Mouse (Mus musculus) forebrain, embryonic 14.5 days (tissue): Measurements from ENCODE around the gene Lmna. TPM values are rescaled to one million over a fixed set of nuclear protein-coding genes. Genes with fewer than 3 reads are reported as not detected.

Source experiments
- ATAC-seq: fragments of 200-750 bp; cut with Nextera tagmentation; 2 replicates; pipeline ENCODE4 v1.8.0; 2017; ENCODE audit warnings: mild to moderate bottlenecking, moderate library complexity
- DNase-seq: peaks from one replicate; pipeline ENCODE4 v3.0.0-alpha.2; 2015; ENCODE audit warnings: low spot score
- H3K27ac ChIP-seq: fragments of 300-500 bp; sonication (generic); 2 replicates; pipeline ENCODE4 v1.5.1; 2014; ENCODE audit warnings: low read depth, mild to moderate bottlenecking, control low read depth, low read length, moderate library complexity
- H3K27me3 ChIP-seq: fragments of 300-500 bp; sonication (generic); replicated peaks from 2 replicates; pipeline ENCODE4 v1.6.1; 2014; ENCODE audit warnings: low read length, control low read depth, mixed read lengths; ENCODE audit not compliant: control insufficient read depth, insufficient read depth
- H3K36me3 ChIP-seq: fragments of 300-500 bp; sonication (generic); 2 replicates; pipeline ENCODE4 v1.6.1; 2014; ENCODE audit warnings: low read length, control low read depth; ENCODE audit not compliant: control insufficient read depth, insufficient read depth
- H3K4me1 ChIP-seq: fragments of 300-500 bp; sonication (generic); 2 replicates; pipeline ENCODE4 v1.6.1; 2014; ENCODE audit warnings: antibody characterized with exemption, low read length, control low read depth; ENCODE audit not compliant: control insufficient read depth, insufficient read depth
- H3K4me2 ChIP-seq: fragments of 300-500 bp; sonication (generic); 2 replicates; pipeline ENCODE4 v1.6.1; 2014; ENCODE audit warnings: mild to moderate bottlenecking, control low read depth, low read length
- H3K4me3 ChIP-seq: fragments of 300-500 bp; sonication (generic); 2 replicates; pipeline ENCODE4 v1.5.1; 2014; ENCODE audit warnings: low read depth, low read length, control low read depth
- H3K9ac ChIP-seq: fragments of 300-500 bp; sonication (generic); 2 replicates; pipeline ENCODE4 v1.6.1; 2014; ENCODE audit warnings: mild to moderate bottlenecking, low read length, control low read depth, moderate library complexity
- H3K9me3 ChIP-seq: fragments of 300-500 bp; sonication (generic); replicated peaks from 2 replicates; pipeline ENCODE4 v1.6.1; 2016; ENCODE audit warnings: low read length, control low read depth, mixed read lengths; ENCODE audit not compliant: control insufficient read depth
- WGBS: fragments of 180-500 bp; shearing (Covaris S2); extraction: QIAGEN DNeasy Blood & Tissue Kit; methylation state at CpG from one replicate; pipeline ENCODE4 v1.1.7; 2014; 5-methylcytosine and 5-hydroxymethylcytosine counted together
- microRNA counts: library from miRNA; unstranded; fragments of <30 nt; microRNA quantifications from one replicate; lab custom pipeline; 2016
- microRNA-seq: library from miRNA; unstranded; fragments of <30 nt; microRNA quantifications from one replicate; pipeline ENCODE4, GENCODE M21; 2016
- polyA plus RNA-seq: library from polyadenylated mRNA; unstranded; fragments of >200 nt; fragmentation: Nextera tagmentation; extraction: Ambion mirVana; gene quantifications from 2 replicates; pipeline ENCODE4 v1.2.1, GENCODE M21; 2014

Lmna gene
- polyA plus RNA-seq, 1 experiment from 2014 or later, result 18.0 TPM

DNA sequence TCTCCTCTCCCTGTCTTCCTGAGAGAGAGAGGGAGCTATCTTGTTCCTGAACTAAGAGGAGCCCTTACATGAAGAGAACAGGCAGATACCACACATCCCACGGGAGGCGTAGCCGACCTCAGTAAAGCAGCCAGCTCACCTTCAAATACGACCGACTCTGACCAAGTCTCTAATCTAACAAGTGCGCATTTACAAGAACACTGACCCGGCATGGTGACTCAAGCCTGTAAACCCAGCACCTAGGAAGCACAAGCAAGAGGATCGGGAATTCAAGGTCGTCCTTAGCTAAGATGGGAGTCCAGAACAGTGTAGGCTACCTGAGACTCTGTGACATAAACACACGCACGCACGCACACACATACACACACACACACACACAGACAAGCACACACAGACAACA, 67.3 kb downstream of the Lmna start:
- no peak overlapping the region for H3K4me2 ChIP-seq
- DNase-seq, result no peak
- ATAC-seq, result no peak
- H3K27ac ChIP-seq, result no peak overlapping the region
- H3K9ac ChIP-seq, result no peak overlapping the region
- H3K4me3 ChIP-seq, result no peak overlapping the region
- H3K36me3 ChIP-seq, result peaks cover 23% of the 10 kb centered on the region
- H3K9me3 ChIP-seq, result no peaks in the 10 kb centered on the region
- H3K27me3 ChIP-seq, result no peaks in the 10 kb centered on the region
- 88% methylated on average over 12 of the region's 12 CpGs for WGBS
- no peaks in the 10 kb centered on the region; the same call in 1 of the 2 replicates for H3K4me1 ChIP-seq

DNA sequence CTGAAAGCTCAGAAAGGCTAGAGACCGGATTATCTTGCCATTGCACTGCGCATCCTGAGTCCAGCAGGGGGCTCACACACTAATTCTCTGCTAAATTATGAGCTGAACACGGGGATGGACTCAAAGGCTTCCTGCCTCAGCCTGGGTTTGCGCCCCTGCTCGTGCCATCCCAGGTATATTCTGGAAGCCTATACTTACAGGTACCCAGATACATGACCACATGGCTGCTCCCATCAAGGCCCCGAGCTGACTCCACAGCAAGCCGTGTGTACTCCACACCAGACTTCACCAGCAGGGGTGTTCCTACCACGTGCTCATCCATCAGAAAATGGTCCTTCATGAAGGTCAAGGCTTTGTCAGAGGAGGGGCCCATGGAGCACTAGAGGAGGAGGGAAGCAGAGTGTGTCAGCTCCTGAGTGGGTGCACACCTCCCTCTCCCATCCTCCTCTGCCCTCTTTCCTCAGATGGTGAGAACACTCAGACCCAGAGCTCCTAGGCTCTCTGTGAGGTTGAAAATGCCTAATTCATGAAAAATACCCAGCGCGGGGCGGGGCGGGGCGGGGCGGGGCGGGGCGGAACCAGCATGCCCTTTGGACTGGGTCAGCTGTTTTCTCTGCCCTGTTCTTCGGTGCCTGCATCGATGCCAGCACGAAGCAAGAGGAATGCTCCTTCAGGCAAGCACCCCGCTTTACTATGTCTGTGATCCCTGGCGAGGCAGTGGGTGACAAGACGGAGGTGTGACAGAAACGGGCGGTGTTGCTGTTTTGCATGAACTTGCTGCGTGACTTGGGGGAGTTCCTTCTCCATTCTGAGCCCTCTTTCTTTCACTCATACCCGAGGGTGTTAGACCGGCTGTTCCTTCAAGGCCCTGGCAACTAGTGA, 69.0 kb downstream of the Lmna start:
- 26% methylated on average over 27 of the region's 27 CpGs for WGBS
- no peaks in the 10 kb centered on the region; the same call in 1 of the 2 replicates for H3K4me1 ChIP-seq
- ATAC-seq (peak; percentile 22; the same call in 1 of the 2 replicates), DNase-seq (peak; percentile 71)
- no peaks in the 10 kb centered on the region for H3K9me3 ChIP-seq
- peaks cover 26% of the 10 kb centered on the region for H3K36me3 ChIP-seq
- no peak overlapping the region for H3K4me2 ChIP-seq
- peak overlapping the region; percentile 8; the same call in 1 of the 2 replicates for H3K9ac ChIP-seq
- H3K27me3 ChIP-seq, result no peaks in the 10 kb centered on the region
- H3K27ac ChIP-seq, result no peak overlapping the region
- no peak overlapping the region for H3K4me3 ChIP-seq

DNA sequence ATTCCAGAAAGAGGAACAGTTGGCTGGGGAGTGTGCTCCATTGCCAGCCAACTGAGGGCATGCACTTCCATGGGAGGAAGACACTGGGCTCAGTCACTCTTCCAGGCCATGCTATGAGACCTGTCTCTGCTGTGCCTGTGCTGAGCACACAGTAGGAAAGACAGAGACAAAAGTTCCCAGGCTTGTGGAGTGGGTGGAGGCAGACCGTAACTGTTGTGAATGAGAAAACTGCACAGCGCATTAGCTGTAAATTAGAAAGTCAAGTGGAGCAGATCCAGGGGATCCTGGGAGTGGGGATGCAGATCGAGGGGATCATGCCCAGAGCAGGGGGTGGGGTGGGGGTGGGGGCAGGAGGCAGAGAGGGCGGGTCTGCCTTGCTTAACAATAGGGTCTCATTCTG, 70.2 kb downstream of the Lmna start:
- H3K4me3 ChIP-seq, result no peak overlapping the region
- H3K27me3 ChIP-seq, result no peaks in the 10 kb centered on the region
- H3K9me3 ChIP-seq, result no peaks in the 10 kb centered on the region
- WGBS, result 43% methylated on average over 4 of the region's 4 CpGs
- ATAC-seq (no peak), DNase-seq (no peak)
- H3K4me2 ChIP-seq, result no peak overlapping the region
- H3K36me3 ChIP-seq, result peaks cover 20% of the 10 kb centered on the region
- H3K27ac ChIP-seq, result no peak overlapping the region
- H3K4me1 ChIP-seq, result no peaks in the 10 kb centered on the region; the same call in 1 of the 2 replicates
- no peak overlapping the region for H3K9ac ChIP-seq

DNA sequence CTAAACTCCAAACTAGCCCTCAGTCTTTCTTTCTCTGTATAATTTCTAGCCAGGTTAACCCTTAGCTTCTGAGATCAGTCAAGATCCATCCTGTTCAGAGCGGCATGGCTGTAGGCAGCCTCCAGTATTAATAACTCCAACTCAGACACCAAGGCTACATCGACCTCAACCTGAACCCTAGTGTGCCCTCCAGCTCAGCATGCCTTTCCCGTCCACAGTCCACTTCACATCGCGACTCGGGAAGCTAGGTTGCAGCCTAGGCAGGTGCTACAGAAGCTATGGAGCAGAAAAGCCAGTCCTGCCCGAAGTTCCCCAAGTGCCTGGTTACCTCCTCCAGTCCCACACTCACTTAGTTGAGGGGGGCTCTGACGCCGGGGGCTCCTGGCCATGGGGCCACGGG, 72.3 kb downstream of the Lmna start:
- H3K4me2 ChIP-seq, result peak overlapping the region; percentile 48; the same call in 1 of the 2 replicates
- no peaks in the 10 kb centered on the region for H3K9me3 ChIP-seq
- DNase-seq, result no peak
- ATAC-seq, result no peak; the same call in 1 of the 2 replicates
- no peak overlapping the region for H3K27ac ChIP-seq
- H3K4me1 ChIP-seq, result no peaks in the 10 kb centered on the region; the same call in 1 of the 2 replicates
- no peak overlapping the region for H3K9ac ChIP-seq
- H3K36me3 ChIP-seq, result peaks cover 20% of the 10 kb centered on the region
- no peaks in the 10 kb centered on the region for H3K27me3 ChIP-seq
- H3K4me3 ChIP-seq, result no peak overlapping the region
- 81% methylated on average over 10 of the region's 10 CpGs for WGBS

DNA sequence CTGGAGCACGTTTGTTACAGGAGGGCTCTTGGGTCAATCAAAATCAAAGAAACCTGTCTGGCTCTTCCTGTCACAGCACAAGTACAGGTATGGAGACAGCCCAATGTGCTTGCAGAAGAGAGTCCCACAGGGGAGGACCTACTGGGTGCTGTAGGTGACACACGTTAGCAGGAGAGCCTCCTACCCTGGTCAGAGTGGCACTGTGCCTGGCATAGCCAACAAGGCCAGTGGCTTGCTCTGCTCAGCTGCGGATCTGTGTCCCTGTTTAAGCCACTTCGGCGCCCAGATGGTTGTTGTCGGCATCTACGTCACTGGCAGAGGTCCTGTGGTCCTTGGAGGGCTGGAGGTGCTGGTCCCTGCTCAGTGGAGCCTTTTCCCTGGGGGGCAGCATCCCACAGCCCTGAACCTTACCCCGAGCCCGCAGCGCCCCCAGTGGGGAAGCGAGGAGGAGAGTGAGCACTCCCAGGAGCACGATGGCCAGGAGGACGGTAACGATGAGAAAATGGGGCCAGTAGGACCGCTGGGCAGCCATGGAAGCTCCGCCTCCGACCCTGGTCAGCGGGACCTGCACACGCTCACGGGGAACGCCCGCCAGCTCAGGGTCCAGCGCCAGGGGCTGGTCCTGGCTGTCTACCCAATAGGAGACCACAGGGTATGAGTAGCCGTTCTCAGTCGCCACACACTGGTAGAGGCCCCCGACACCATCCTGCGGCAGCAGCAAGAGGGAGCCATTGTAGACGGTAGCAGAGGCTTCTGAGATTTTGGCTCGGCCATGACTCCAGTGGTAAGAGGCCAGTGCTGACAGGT, 73.2 kb downstream of the Lmna start:
- H3K9me3 ChIP-seq, result no peaks in the 10 kb centered on the region
- peak overlapping the region; percentile 48 for H3K4me2 ChIP-seq
- DNase-seq (peak; percentile 64), ATAC-seq (peak; percentile 90)
- WGBS, result 10% methylated on average over 29 of the region's 29 CpGs
- no peaks in the 10 kb centered on the region for H3K27me3 ChIP-seq
- H3K27ac ChIP-seq, result no peak overlapping the region
- peaks cover 20% of the 10 kb centered on the region for H3K36me3 ChIP-seq
- no peaks in the 10 kb centered on the region; the same call in 1 of the 2 replicates for H3K4me1 ChIP-seq
- H3K4me3 ChIP-seq, result peak overlapping the region; percentile 22
- H3K9ac ChIP-seq, result peak overlapping the region; percentile 44; the same call in 1 of the 2 replicates

DNA sequence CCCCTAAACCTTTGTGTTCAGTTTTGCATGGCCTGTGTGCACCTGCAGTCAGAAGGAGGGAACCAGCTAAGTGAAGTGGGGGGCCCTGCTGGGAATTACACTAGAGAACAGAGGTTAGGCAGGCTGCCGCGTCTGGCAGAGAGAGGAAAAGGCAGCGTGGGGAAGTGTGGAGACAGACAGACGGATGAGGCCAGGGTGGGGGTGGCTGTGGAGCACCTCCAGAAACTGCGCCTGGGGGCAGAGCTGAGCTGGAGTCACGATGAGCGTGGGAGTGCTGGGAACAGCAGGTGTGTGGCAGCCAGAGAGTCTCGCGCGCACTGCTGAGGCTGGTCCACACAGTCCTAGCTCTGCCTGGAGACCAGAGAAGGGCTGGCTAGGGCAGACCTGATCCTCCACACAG, 74.2 kb downstream of the Lmna start:
- Histone ChIP-seq H3K27ac (no peak overlapping the region), H3K4me1 (no peaks in the 10 kb centered on the region; the same call in 1 of the 2 replicates), H3K9ac (no peak overlapping the region), H3K36me3 (peaks cover 20% of the 10 kb centered on the region), H3K4me2 (no peak overlapping the region), H3K4me3 (no peak overlapping the region), H3K9me3 (no peaks in the 10 kb centered on the region), H3K27me3 (no peaks in the 10 kb centered on the region)
- no peak for DNase-seq
- WGBS, result 61% methylated on average over 10 of the region's 10 CpGs
- ATAC-seq, result no peak

MicroRNAs encoded within 50 kb of the gene (microRNA counts, 519-probe panel; counts per million panel counts)
- not detected for microRNA mmu-miR-1905 (lab: Ali Mortazavi, UCI)

Small RNA genes lying within 50 kb of the gene (microRNA-seq; reads per million reads assigned to microRNA genes)
- gene Mir1905, result not detected
- gene Mir7011, result not detected

Other genes starting within 250 kb of the Lmna start
- 0.18 and 0.22 TPM in 2 replicates for gene Gm38392, start 222.7 kb downstream of the Lmna start, polyA plus RNA-seq
- gene Tsacc, start 213.0 kb downstream of the Lmna start, polyA plus RNA-seq, result 7.4 and 9.1 TPM in 2 replicates
- 578 and 616 TPM in 2 replicates for gene Cct3, start 212.8 kb downstream of the Lmna start, polyA plus RNA-seq
- gene Glmp, start 184.9 kb downstream of the Lmna start, polyA plus RNA-seq, result 57.5 and 63.4 TPM in 2 replicates
- gene Tmem79, start 173.8 kb downstream of the Lmna start, polyA plus RNA-seq, result 0.91 and 1.4 TPM in 2 replicates
- gene Smg5, start 173.7 kb downstream of the Lmna start, polyA plus RNA-seq, result 36.0 and 44.8 TPM in 2 replicates
- gene Paqr6, start 145.4 kb downstream of the Lmna start, polyA plus RNA-seq, result 0.22 and 0.30 TPM in 2 replicates
- not detected in 2 replicates for gene Bglap3, start 137.2 kb downstream of the Lmna start, polyA plus RNA-seq
- not detected in 2 replicates for gene Bglap2, start 131.3 kb downstream of the Lmna start, polyA plus RNA-seq
- not detected in 2 replicates for gene Bglap, start 125.5 kb downstream of the Lmna start, polyA plus RNA-seq
- 63.2 and 70.6 TPM in 2 replicates for gene Pmf1, start 99.6 kb downstream of the Lmna start, polyA plus RNA-seq
- gene Slc25a44, start 84.8 kb downstream of the Lmna start, polyA plus RNA-seq, result 30.8 and 36.1 TPM in 2 replicates
- gene Sema4a, start 48.8 kb downstream of the Lmna start, polyA plus RNA-seq, result 12.2 and 15.2 TPM in 2 replicates
- 48.8 and 50.1 TPM in 2 replicates for gene Mex3a, start 22.4 kb upstream of the Lmna start, polyA plus RNA-seq
- not detected in 2 replicates for gene Rab25, start 38.3 kb upstream of the Lmna start, polyA plus RNA-seq
- 107 and 122 TPM in 2 replicates for gene Lamtor2, start 43.1 kb upstream of the Lmna start, polyA plus RNA-seq
- 40.5 and 43.3 TPM in 2 replicates for gene Ubqln4, start 43.8 kb upstream of the Lmna start, polyA plus RNA-seq
- 135 and 155 TPM in 2 replicates for gene Ssr2, start 65.9 kb upstream of the Lmna start, polyA plus RNA-seq
- gene Arhgef2, start 96.0 kb upstream of the Lmna start, polyA plus RNA-seq, result 90.6 and 122 TPM in 2 replicates
- not detected in 2 replicates for gene Rxfp4, start 143.2 kb upstream of the Lmna start, polyA plus RNA-seq
- gene Khdc4, start 175.8 kb upstream of the Lmna start, polyA plus RNA-seq, result 71.7 and 86.6 TPM in 2 replicates
- 57.8 and 59.0 TPM in 2 replicates for gene Rit1, start 206.9 kb upstream of the Lmna start, polyA plus RNA-seq